ENCODE assay signal across 10 mouse cellular contexts in genomic region chr1:155086416-155086815, GRCm38 (mm10). TPM values are rescaled to one million over a fixed set of nuclear protein-coding genes. Genes with fewer than 3 reads are reported as not detected.
A peak's percentile ranks its signal among the peaks of the same experiment; 100 is the strongest.
DNase-seq lines count a peak whose midpoint lies in the region; ATAC-seq and TF ChIP-seq lines count a peak whose summit lies in the region.
"Had no signal": no experiment of that assay in that cellular context is flagged by ENCODE, and none has a peak within 500 bp of the region (broad histone marks: within the 10 kb centered on the region; RNA-seq: fewer than 3 reads in every experiment).

No protein-coding gene starts in this region.

- ATAC-seq in embryonic facial prominence, embryonic 15.5 days (ENCODE audit: insufficient number of reproducible peaks, low FRiP score, low TSS enrichment, low read depth): no peak
- ATAC-seq in kidney, embryonic 15.5 days (replicated peaks; ENCODE audit: low FRiP score): no peak
- ATAC-seq: Patski had no signal

- H3K4me3 ChIP-seq in layer of hippocampus, adult 2 months: no peak overlapping the region
- H3K4me3 ChIP-seq in embryonic facial prominence, embryonic 15.5 days (replicated peaks): no peak overlapping the region
- no peak overlapping the region for H3K4me3 ChIP-seq in kidney, embryonic 15.5 days (replicated peaks)
- H3K4me3 ChIP-seq: liver, embryonic 15.5 days had no signal

- H3K27me3 ChIP-seq in embryonic facial prominence, embryonic 15.5 days: no peaks in the 10 kb centered on the region
- no peaks in the 10 kb centered on the region for H3K27me3 ChIP-seq in kidney, embryonic 15.5 days
- H3K27me3 ChIP-seq: Patski had no signal

- peak overlapping the region; percentile 79 for H3K27ac ChIP-seq in layer of hippocampus, adult 2 months
- H3K27ac ChIP-seq in embryonic facial prominence, embryonic 15.5 days (replicated peaks): peak overlapping the region; percentile 61
- H3K27ac ChIP-seq in kidney, embryonic 15.5 days: peak overlapping the region; percentile 73
- H3K27ac ChIP-seq: liver, embryonic 15.5 days had no signal

- WGBS in embryonic facial prominence, embryonic 15.5 days: 18% methylated on average over 7 of the region's 7 CpGs
- WGBS in kidney, embryonic 15.5 days: 21% methylated on average over 7 of the region's 7 CpGs

- DNase-seq in layer of hippocampus, adult 2 months (ENCODE audit: low spot score in 2 of 2): no peak
- no peak for DNase-seq in layer of hippocampus, postnatal 36 days
- DNase-seq in retina, embryonic 14.5 days (ENCODE audit: low spot score): peak; percentile 41
- DNase-seq in adipocyte (ENCODE audit: low spot score): no peak
- no peak for DNase-seq in right cerebral cortex, postnatal 14 days
- no peak for DNase-seq in right cerebral cortex, postnatal 4 days

- peaks cover 71% of the 10 kb centered on the region for H3K4me1 ChIP-seq in embryonic facial prominence, embryonic 15.5 days
- H3K4me1 ChIP-seq in kidney, embryonic 15.5 days: peaks cover 75% of the 10 kb centered on the region

- no peak for TF ChIP-seq CTCF in layer of hippocampus, adult 2 months (conservative IDR thresholded peaks at IDR 0.05)

- no peak overlapping the region for H3K4me2 ChIP-seq in embryonic facial prominence, embryonic 15.5 days (replicated peaks)
- no peak overlapping the region for H3K4me2 ChIP-seq in kidney, embryonic 15.5 days
- H3K4me2 ChIP-seq: liver, embryonic 15.5 days had no signal

- H3K9ac ChIP-seq in embryonic facial prominence, embryonic 15.5 days: no peak overlapping the region
- H3K9ac ChIP-seq in kidney, embryonic 15.5 days: no peak overlapping the region
- H3K9ac ChIP-seq: liver, embryonic 15.5 days had no signal

- no peaks in the 10 kb centered on the region for H3K9me3 ChIP-seq in embryonic facial prominence, embryonic 15.5 days (replicated peaks)
- H3K9me3 ChIP-seq in kidney, embryonic 15.5 days (replicated peaks): no peaks in the 10 kb centered on the region
- H3K9me3 ChIP-seq: liver, embryonic 15.5 days had no signal

- no peaks in the 10 kb centered on the region for H3K36me3 ChIP-seq in embryonic facial prominence, embryonic 15.5 days
- H3K36me3 ChIP-seq in kidney, embryonic 15.5 days: no peaks in the 10 kb centered on the region
- H3K36me3 ChIP-seq: liver, embryonic 15.5 days had no signal

RNA-seq across cellular contexts. Expression of gene Ier5, which starts 13.0 kb away (rescaled TPM):
- 10 to 100 TPM; 26.5 to 28.1 TPM for total RNA-seq in layer of hippocampus, adult 2 months (2021)
- 10 to 100 TPM; 26.5 to 30.6 TPM for total RNA-seq in layer of hippocampus, postnatal 36 days (2021)
- 10.4 and 10.8 TPM in 2 replicates for polyA plus RNA-seq in embryonic facial prominence, embryonic 15.5 days (2015; fragmentation: Nextera tagmentation; extraction: Ambion mirVana)
- 7.5 and 7.6 TPM in 2 replicates for polyA plus RNA-seq in kidney, embryonic 15.5 days (2015; fragmentation: Nextera tagmentation; extraction: Ambion mirVana)
